Mouse (Mus musculus) forebrain, embryonic 13.5 days (tissue): ENCODE results near the gene Acp7. TPM values are rescaled to one million over a fixed set of nuclear protein-coding genes. Genes with fewer than 3 reads are reported as not detected.

Experiments used
- ATAC-seq: fragments of 200-750 bp; cut with Nextera tagmentation; 2 replicates; pipeline ENCODE4 v1.8.0; 2017
- H3K27ac ChIP-seq: fragments of 300-500 bp; sonication (generic); 2 replicates; pipeline ENCODE4 v1.5.1; 2015; ENCODE audit warnings: inconsistent platforms, mild to moderate bottlenecking, moderate library complexity
- H3K27me3 ChIP-seq: fragments of 300-500 bp; sonication (generic); 2 replicates; pipeline ENCODE4 v1.6.1; 2015; ENCODE audit warnings: mild to moderate bottlenecking, inconsistent platforms
- H3K36me3 ChIP-seq: fragments of 300-500 bp; sonication (generic); 2 replicates; pipeline ENCODE4 v1.6.1; 2015; ENCODE audit warnings: mild to moderate bottlenecking, inconsistent platforms; ENCODE audit not compliant: poor library complexity, severe bottlenecking
- H3K4me1 ChIP-seq: fragments of 300-500 bp; sonication (generic); 2 replicates; pipeline ENCODE4 v1.6.1; 2015; ENCODE audit warnings: inconsistent platforms
- H3K4me2 ChIP-seq: fragments of 300-500 bp; sonication (generic); 2 replicates; pipeline ENCODE4 v1.6.1; 2015; ENCODE audit warnings: inconsistent platforms, mild to moderate bottlenecking, moderate library complexity
- H3K4me3 ChIP-seq: fragments of 300-500 bp; sonication (generic); 2 replicates; pipeline ENCODE4 v1.5.1; 2015; ENCODE audit warnings: mild to moderate bottlenecking, inconsistent platforms
- H3K9ac ChIP-seq: fragments of 300-500 bp; sonication (generic); 2 replicates; pipeline ENCODE4 v1.6.1; 2015; ENCODE audit warnings: mild to moderate bottlenecking, inconsistent platforms
- H3K9me3 ChIP-seq: fragments of 300-500 bp; sonication (generic); replicated peaks from 2 replicates; pipeline ENCODE4 v1.6.1; 2016; ENCODE audit warnings: inconsistent platforms
- WGBS: fragments of 180-500 bp; shearing (Covaris S2); methylation state at CpG from one replicate; pipeline ENCODE4 v1.1.7; 2015; 5-methylcytosine and 5-hydroxymethylcytosine counted together
- microRNA-seq: library from miRNA; unstranded; fragments of <30 nt; microRNA quantifications from one replicate; pipeline ENCODE4, GENCODE M21; 2016
- polyA plus RNA-seq: library from polyadenylated mRNA; unstranded; fragments of >200 nt; fragmentation: Nextera tagmentation; extraction: Ambion mirVana; gene quantifications from 2 replicates; pipeline ENCODE4 v1.2.1, GENCODE M21; 2015

The Acp7 gene
- polyA plus RNA-seq, 1 experiment from 2014 or later = not detected

GRCm38 (mm10) chr7:28570291-28570981, 60.7 kb downstream of the Acp7 start:
- Histone ChIP-seq H3K4me3 (no peak overlapping the region), H3K9me3 (no peaks in the 10 kb centered on the region), H3K27me3 (no peaks in the 10 kb centered on the region), H3K36me3 (peaks cover 38% of the 10 kb centered on the region), H3K4me1 (peaks cover 24% of the 10 kb centered on the region), H3K9ac (no peak overlapping the region), H3K4me2 (no peak overlapping the region), H3K27ac (no peak overlapping the region)
- WGBS = 73% methylated on average over 12 of the region's 12 CpGs
- ATAC-seq = no peak

- Histone ChIP-seq H3K4me2 (no peak overlapping the region), H3K27me3 (no peaks in the 10 kb centered on the region), H3K9me3 (no peaks in the 10 kb centered on the region), H3K9ac (no peak overlapping the region), H3K4me1 (peaks cover 24% of the 10 kb centered on the region), H3K4me3 (no peak overlapping the region), H3K36me3 (peaks cover 60% of the 10 kb centered on the region), H3K27ac (no peak overlapping the region)
- ATAC-seq = 0 out of 2 replicates have a peak, but pooled peaks have one; percentile 50
These were observed 62.9 kb downstream of the Acp7 start for GRCm38 (mm10) chr7:28568253-28568652.

DNA sequence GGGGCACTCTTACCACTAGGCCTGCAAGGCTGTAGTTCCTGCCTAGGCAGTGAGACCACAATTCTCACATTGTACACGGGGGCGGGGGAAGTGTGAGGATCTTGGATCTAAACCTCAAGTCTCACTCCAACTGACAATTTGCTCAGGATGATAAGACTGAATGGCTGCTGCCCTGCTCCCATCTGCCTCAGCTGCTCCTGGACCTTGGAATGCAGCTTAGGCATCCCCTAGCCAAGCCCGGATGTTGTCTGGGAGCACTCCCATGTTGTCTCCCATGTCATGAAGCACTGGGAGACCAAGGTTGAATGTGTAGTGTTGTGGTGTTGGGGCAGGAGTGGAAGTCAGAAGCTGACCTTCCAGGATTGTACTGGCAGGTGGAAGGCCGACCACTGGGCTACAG, 63.6 kb downstream of the Acp7 start:
- H3K27ac ChIP-seq = no peak overlapping the region
- no peaks in the 10 kb centered on the region for H3K27me3 ChIP-seq
- H3K4me2 ChIP-seq = no peak overlapping the region
- peaks cover 24% of the 10 kb centered on the region for H3K4me1 ChIP-seq
- H3K4me3 ChIP-seq = no peak overlapping the region
- H3K36me3 ChIP-seq = peaks cover 67% of the 10 kb centered on the region
- WGBS = 93% methylated on average over 4 of the region's 4 CpGs
- no peak overlapping the region for H3K9ac ChIP-seq
- no peak for ATAC-seq
- H3K9me3 ChIP-seq = no peaks in the 10 kb centered on the region

- H3K36me3 ChIP-seq = peaks cover 85% of the 10 kb centered on the region
- H3K4me2 ChIP-seq = no peak overlapping the region
- H3K9ac ChIP-seq = peak overlapping the region; percentile 23; the same call in 1 of the 2 replicates
- no peak overlapping the region for H3K4me3 ChIP-seq
- peaks cover 5% of the 10 kb centered on the region for H3K4me1 ChIP-seq
- no peak for ATAC-seq
- WGBS = 89% methylated on average over 5 of the region's 5 CpGs
- no peaks in the 10 kb centered on the region for H3K9me3 ChIP-seq
- no peaks in the 10 kb centered on the region for H3K27me3 ChIP-seq
- H3K27ac ChIP-seq = no peak overlapping the region
These were observed 65.7 kb downstream of the Acp7 start for GRCm38 (mm10) chr7:28565407-28565806.

DNA sequence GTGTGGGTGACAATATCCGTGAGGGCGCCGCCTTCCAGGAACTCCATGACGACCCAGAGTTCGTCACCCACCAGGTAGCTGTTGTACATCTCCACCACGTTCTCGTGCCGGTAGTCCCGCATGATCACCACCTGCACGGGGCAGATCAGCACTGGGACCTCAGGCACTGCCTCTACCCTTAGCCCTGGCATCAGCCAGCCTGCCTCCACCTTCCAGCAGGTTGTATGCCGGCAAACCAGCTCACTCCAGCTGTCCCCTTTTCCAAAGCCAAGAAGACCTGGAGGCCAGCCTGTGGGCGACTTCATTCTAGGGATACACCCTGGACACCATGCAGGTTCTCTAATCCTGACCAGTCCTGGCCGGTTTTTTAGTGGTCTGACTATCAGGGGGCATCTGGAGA, 68.2 kb downstream of the Acp7 start:
- Histone ChIP-seq H3K4me1 (no peaks in the 10 kb centered on the region), H3K27ac (no peak overlapping the region), H3K9ac (no peak overlapping the region), H3K4me3 (no peak overlapping the region), H3K4me2 (no peak overlapping the region), H3K36me3 (peaks cover 91% of the 10 kb centered on the region), H3K27me3 (no peaks in the 10 kb centered on the region), H3K9me3 (no peaks in the 10 kb centered on the region)
- WGBS = 95% methylated on average over 13 of the region's 13 CpGs
- no peak for ATAC-seq

GRCm38 (mm10) chr7:28562371-28562770, 68.8 kb downstream of the Acp7 start:
- Histone ChIP-seq H3K4me3 (no peak overlapping the region), H3K4me2 (no peak overlapping the region), H3K4me1 (no peaks in the 10 kb centered on the region), H3K9ac (no peak overlapping the region), H3K9me3 (no peaks in the 10 kb centered on the region), H3K27me3 (no peaks in the 10 kb centered on the region), H3K36me3 (peaks cover 85% of the 10 kb centered on the region), H3K27ac (no peak overlapping the region)
- ATAC-seq = no peak
- WGBS = 95% methylated on average over 13 of the region's 13 CpGs

- no peak overlapping the region for H3K4me3 ChIP-seq
- H3K4me1 ChIP-seq = no peaks in the 10 kb centered on the region
- peaks cover 81% of the 10 kb centered on the region for H3K36me3 ChIP-seq
- no peak overlapping the region for H3K9ac ChIP-seq
- H3K27me3 ChIP-seq = no peaks in the 10 kb centered on the region
- ATAC-seq = no peak
- no peak overlapping the region for H3K27ac ChIP-seq
- H3K4me2 ChIP-seq = no peak overlapping the region
- 90% methylated on average over 11 of the region's 11 CpGs for WGBS
- H3K9me3 ChIP-seq = no peaks in the 10 kb centered on the region
These were observed 69.2 kb downstream of the Acp7 start for GRCm38 (mm10) chr7:28561967-28562366.

GRCm38 (mm10) chr7:28560856-28561255, 70.3 kb downstream of the Acp7 start:
- 95% methylated on average over 10 of the region's 10 CpGs for WGBS
- no peaks in the 10 kb centered on the region for H3K27me3 ChIP-seq
- no peak overlapping the region for H3K9ac ChIP-seq
- H3K4me1 ChIP-seq = no peaks in the 10 kb centered on the region
- H3K9me3 ChIP-seq = no peaks in the 10 kb centered on the region
- no peak overlapping the region; the same call in 1 of the 2 replicates for H3K27ac ChIP-seq
- peaks cover 70% of the 10 kb centered on the region for H3K36me3 ChIP-seq
- ATAC-seq = no peak
- no peak overlapping the region for H3K4me3 ChIP-seq
- H3K4me2 ChIP-seq = no peak overlapping the region

DNA sequence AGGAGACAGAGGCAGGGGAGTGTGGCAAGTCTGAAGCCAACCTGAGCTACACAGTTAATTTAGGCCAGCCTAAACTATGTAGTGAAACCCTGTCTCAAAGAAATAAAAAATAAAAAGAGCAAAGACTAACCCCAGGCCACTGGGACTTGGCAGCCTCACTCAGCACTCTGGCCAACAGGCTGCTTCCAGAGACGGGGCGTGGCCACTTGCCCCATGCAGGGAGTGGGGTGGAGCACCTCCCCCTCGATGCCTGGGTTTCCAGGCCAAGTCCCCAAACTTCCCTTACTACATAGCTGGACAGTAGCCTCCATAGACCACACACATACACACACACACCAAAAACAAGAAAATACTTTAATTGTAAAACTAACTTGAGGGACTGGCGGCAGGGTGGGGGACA, 72.6 kb downstream of the Acp7 start:
- Histone ChIP-seq H3K4me3 (no peak overlapping the region), H3K9me3 (no peaks in the 10 kb centered on the region), H3K36me3 (peaks cover 47% of the 10 kb centered on the region), H3K4me1 (no peaks in the 10 kb centered on the region), H3K9ac (no peak overlapping the region), H3K27me3 (no peaks in the 10 kb centered on the region), H3K27ac (no peak overlapping the region), H3K4me2 (no peak overlapping the region)
- ATAC-seq = no peak
- WGBS = 71% methylated on average over 4 of the region's 4 CpGs

GRCm38 (mm10) chr7:28557708-28558107, 73.4 kb downstream of the Acp7 start:
- no peak overlapping the region for H3K27ac ChIP-seq
- 94% methylated on average over 6 of the region's 6 CpGs for WGBS
- ATAC-seq = no peak
- no peaks in the 10 kb centered on the region for H3K27me3 ChIP-seq
- H3K4me3 ChIP-seq = no peak overlapping the region
- no peak overlapping the region for H3K4me2 ChIP-seq
- H3K36me3 ChIP-seq = peaks cover 39% of the 10 kb centered on the region
- H3K9ac ChIP-seq = no peak overlapping the region
- no peaks in the 10 kb centered on the region for H3K4me1 ChIP-seq
- H3K9me3 ChIP-seq = 0 out of 2 replicates have a peak, but pooled peaks cover 3% of the 10 kb centered on the region

Small RNA genes within 50 kb of the gene (microRNA-seq; reads per million reads assigned to microRNA genes)
- not detected for gene Mir7049

Other genes starting within 250 kb of the Acp7 start
- 49.3 and 51.5 TPM in 2 replicates for gene Med29, start 238.6 kb downstream of the Acp7 start, polyA plus RNA-seq
- 95.4 and 97.1 TPM in 2 replicates for gene Paf1, start 238.4 kb downstream of the Acp7 start, polyA plus RNA-seq
- 2.5 and 2.8 TPM in 2 replicates for gene Gmfg, start 193.9 kb downstream of the Acp7 start, polyA plus RNA-seq
- gene Lrfn1, start 179.4 kb downstream of the Acp7 start, polyA plus RNA-seq = 5.9 and 6.1 TPM in 2 replicates
- not detected in 2 replicates for gene Ifnl2, start 120.9 kb downstream of the Acp7 start, polyA plus RNA-seq
- gene Ifnl3, start 108.5 kb downstream of the Acp7 start, polyA plus RNA-seq = not detected in 2 replicates
- not detected in 2 replicates for gene Sycn, start 90.4 kb downstream of the Acp7 start, polyA plus RNA-seq
- gene Nccrp1, start 84.1 kb downstream of the Acp7 start, polyA plus RNA-seq = not detected in 2 replicates
- gene Samd4b, start 33.2 kb downstream of the Acp7 start, polyA plus RNA-seq = 20.0 and 20.5 TPM in 2 replicates
- gene Pak4, start 33.1 kb downstream of the Acp7 start, polyA plus RNA-seq = 36.1 and 36.8 TPM in 2 replicates
- 3.6 and 3.8 TPM in 2 replicates for gene Fbxo27, start 61.5 kb upstream of the Acp7 start, polyA plus RNA-seq
- 4.4 and 5.3 TPM in 2 replicates for gene Fbxo17, start 85.5 kb upstream of the Acp7 start, polyA plus RNA-seq
- gene Mrps12, start 110.5 kb upstream of the Acp7 start, polyA plus RNA-seq = 107 and 122 TPM in 2 replicates
- gene Sars2, start 110.7 kb upstream of the Acp7 start, polyA plus RNA-seq = 23.0 and 23.7 TPM in 2 replicates
- gene Ccer2, start 124.8 kb upstream of the Acp7 start, polyA plus RNA-seq = not detected in 2 replicates
- gene Sirt2, start 135.4 kb upstream of the Acp7 start, polyA plus RNA-seq = 86.3 and 86.9 TPM in 2 replicates
- 51.0 and 52.9 TPM in 2 replicates for gene Nfkbib, start 136.2 kb upstream of the Acp7 start, polyA plus RNA-seq
- 1.7 and 2.0 TPM in 2 replicates for gene Rinl, start 157.6 kb upstream of the Acp7 start, polyA plus RNA-seq
- 264 and 282 TPM in 2 replicates for gene Hnrnpl, start 177.2 kb upstream of the Acp7 start, polyA plus RNA-seq
- gene Ech1, start 193.9 kb upstream of the Acp7 start, polyA plus RNA-seq = 69.1 and 75.6 TPM in 2 replicates
- gene Lgals4, start 202.5 kb upstream of the Acp7 start, polyA plus RNA-seq = 2.5 and 3.3 TPM in 2 replicates
- gene Lgals7, start 232.5 kb upstream of the Acp7 start, polyA plus RNA-seq = 2.0 and 2.4 TPM in 2 replicates